Mouse (Mus musculus) embryo, embryonic 9.5 days (tissue): ENCODE results near the gene N4bp2l2.

Source experiments
- DNase-seq: peaks from one replicate; pipeline ENCODE4 v3.0.0-alpha.2; 2017; ENCODE audit errors: extremely low spot score

The N4bp2l2 gene

GRCm38 (mm10) chr5:150566226-150566625 lies 99.8 kb downstream of the N4bp2l2 start:
- no peak for DNase-seq

GRCm38 (mm10) chr5:150564426-150564825 lies 101.6 kb downstream of the N4bp2l2 start:
- no peak for DNase-seq

GRCm38 (mm10) chr5:150561783-150562182 lies 104.2 kb downstream of the N4bp2l2 start:
- no peak for DNase-seq

GRCm38 (mm10) chr5:150561376-150561775 lies 104.6 kb downstream of the N4bp2l2 start:
- no peak for DNase-seq

GRCm38 (mm10) chr5:150560851-150561250 lies 105.1 kb downstream of the N4bp2l2 start:
- DNase-seq: no peak

GRCm38 (mm10) chr5:150559519-150560103 lies 106.4 kb downstream of the N4bp2l2 start:
- DNase-seq: no peak
